Mouse (Mus musculus) sigmoid colon, adult 10 weeks (tissue): ENCODE results near the gene Pwp2. TPM values are rescaled to one million over a fixed set of nuclear protein-coding genes. Genes with fewer than 3 reads are reported as not detected.

Experiments used
- polyA plus RNA-seq: library from polyadenylated mRNA; stranded (reverse); fragments of 350-450 nt; fragmentation: Illumina TruSeq; extraction: RNeasy Lipid Tissue Mini Kit (QIAGEN cat#74804); gene quantifications from one replicate; pipeline ENCODE4 v1.2.3, GENCODE M21; 2014; ENCODE audit warnings: low read depth, low replicate concordance

The Pwp2 gene
- 2.3 TPM for polyA plus RNA-seq

DNA sequence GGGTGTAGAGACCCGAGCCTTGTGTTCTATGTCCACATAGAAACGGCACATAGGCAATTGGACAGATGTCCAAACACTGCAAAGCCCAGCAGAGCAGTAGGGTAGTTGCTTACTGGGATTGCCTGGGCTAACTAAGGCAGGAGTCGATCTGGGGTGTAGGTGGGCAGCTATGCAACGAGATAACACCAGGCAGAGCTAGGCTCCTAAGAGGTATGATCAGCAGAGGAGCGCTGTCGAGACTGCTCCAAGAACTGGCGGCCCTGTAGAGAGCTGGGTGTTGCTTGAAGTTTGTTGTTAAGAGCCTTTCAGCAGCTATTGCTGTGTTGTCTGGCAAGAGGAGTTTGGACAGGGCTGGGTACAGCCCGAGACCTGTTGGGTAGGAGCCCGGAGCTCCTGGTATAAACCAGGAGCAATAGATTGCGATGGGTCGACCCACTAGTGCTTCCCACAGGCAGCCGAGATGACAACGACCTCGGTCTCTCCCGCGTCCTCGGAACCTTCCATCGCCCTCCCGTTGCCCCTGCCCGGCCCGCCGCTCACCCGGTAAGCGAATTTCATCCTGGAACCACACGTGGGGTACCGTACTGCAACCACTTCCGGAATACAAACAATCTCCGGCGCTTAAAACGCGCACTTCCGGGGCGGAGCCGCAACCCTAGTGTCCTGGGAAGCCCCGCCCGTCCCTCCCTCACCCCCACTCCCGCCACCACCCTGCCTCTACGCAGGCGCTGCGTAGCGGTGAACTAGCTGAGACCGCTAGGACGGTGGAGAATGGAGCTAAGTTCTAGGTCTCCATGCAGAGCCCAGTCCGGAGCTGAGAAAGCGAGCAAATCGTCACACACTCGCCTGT is at the start of gene Pwp2:
Gene Pwp2, minus strand, starts transcription at position 619 of the 850 bp plus-strand sequence.

DNA sequence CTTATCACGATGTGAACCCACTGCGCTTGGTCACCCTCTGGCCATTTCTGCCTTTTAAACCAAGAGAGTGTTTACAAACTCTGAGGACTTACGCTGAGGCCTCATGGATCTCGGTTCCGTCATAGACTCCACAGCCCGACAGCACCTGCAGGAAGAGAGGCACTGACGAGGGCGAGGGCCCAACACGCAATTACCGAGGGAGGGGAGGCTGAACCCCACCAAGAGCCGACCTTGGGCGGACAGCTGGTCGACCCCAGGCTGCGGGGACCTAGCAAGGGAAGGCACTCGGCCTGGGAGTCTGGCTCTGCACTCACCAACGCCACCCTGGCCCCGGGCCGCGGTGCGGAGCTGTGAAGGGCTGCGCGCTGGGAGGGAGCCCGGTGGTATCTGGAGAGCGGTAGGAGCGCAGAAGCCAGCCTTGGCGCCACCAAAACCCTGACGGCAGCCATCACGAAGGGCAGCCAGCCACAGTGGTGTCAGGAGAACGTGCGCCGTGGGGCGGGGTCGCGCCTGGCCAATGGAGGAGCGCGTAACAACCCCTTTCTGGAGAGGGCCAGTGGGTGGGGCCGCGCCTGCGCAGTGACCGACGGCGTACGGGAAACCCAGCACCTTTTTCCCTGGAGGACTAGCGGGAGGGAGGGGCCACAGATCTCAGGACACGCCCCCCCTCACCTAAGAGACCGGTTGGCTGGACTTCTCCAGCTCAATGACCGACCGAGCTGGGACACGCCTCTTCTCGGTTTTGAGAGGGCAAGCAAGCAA is 15.5 kb downstream of the Pwp2 start, which contains the start of gene D10Jhu81e:
Gene D10Jhu81e, minus strand, starts transcription at position 502 of the 762 bp plus-strand sequence.

Other genes starting within 250 kb of the Pwp2 start
- gene Trpm2, start 214.6 kb downstream of the Pwp2 start, polyA plus RNA-seq = 0.38 TPM
- 1.0 TPM for gene 1810043G02Rik, start 206.6 kb downstream of the Pwp2 start, polyA plus RNA-seq
- 2.6 TPM for gene Pfkl, start 175.1 kb downstream of the Pwp2 start, polyA plus RNA-seq
- 0.41 TPM for gene Dnmt3l, start 143.2 kb downstream of the Pwp2 start, polyA plus RNA-seq
- gene Aire, start 141.5 kb downstream of the Pwp2 start, polyA plus RNA-seq = not detected
- 8.6 TPM for gene Icosl, start 115.8 kb downstream of the Pwp2 start, polyA plus RNA-seq
- 16.9 TPM for gene D10Jhu81e, start 15.4 kb downstream of the Pwp2 start, polyA plus RNA-seq
- 25.0 TPM for gene Trappc10, start 59.5 kb upstream of the Pwp2 start, polyA plus RNA-seq
- gene Agpat3, start 167.3 kb upstream of the Pwp2 start, polyA plus RNA-seq = 11.5 TPM
- 24.8 TPM for gene Rrp1, start 227.9 kb upstream of the Pwp2 start, polyA plus RNA-seq
- 58.7 TPM for gene Cstb, start 240.5 kb upstream of the Pwp2 start, polyA plus RNA-seq